Mouse (Mus musculus): ENCODE data around the gene Fbxw10. TPM values are rescaled to one million over a fixed set of nuclear protein-coding genes. Genes with fewer than 3 reads are reported as not detected.

Fbxw10 gene
- polyA plus RNA-seq, 1 experiment, result not detected

DNA sequence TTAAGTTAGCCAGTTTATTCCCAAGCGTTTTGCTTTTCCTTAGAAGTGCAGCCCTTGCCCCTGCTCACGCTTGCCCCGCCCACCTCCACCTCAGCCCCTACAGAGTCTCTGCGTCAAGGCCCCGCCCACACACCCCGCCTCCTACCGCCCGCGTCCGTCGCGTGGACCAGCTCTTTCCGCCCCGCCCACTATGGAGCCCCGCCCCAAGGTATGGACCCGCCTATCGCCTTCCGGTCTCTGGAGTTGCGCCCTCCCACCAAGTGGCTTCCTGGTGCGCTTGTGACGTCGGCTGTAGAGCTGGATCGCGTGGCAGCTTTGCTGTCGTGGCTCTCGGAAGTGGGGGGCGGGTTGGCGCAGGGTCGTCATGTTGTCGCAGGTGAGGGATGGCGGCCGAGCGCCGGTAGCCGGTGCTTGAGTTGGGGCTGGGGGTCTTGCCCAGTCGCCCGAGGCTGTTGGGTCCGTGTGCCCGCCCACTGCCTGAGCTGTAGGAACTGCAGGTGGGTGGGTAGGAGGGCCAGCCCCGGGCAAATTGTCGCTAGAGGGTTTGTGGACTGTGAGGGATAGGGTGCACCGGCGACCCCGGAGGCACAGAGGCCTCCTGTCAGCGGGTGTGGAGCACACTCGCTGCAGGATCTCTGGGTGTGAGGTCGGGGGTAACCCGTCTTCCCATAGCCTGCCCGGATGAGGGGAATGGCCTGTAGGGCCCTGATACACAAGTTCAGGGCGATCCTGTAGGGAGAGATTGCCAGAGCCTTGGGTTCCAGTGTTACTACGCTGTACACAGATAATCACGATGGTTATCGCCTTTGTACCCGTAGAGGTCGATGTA, 32.6 kb downstream of the Fbxw10 start, which contains the start of gene Tvp23b:
Gene Tvp23b (plus strand): TSS at position 236 of the 829 bp plus-strand sequence.
- H3K36me3 ChIP-seq (ENCODE audit: control insufficient read depth), result peaks cover 8% of the 10 kb centered on the region; the same call in 1 of the 2 replicates
- H3K27me3 ChIP-seq (ENCODE audit: control insufficient read depth), result no peaks in the 10 kb centered on the region
- no peaks in the 10 kb centered on the region for H3K9me3 ChIP-seq (ENCODE audit: control insufficient read depth, low read length)
- H3K4me3 ChIP-seq (replicated peaks), result peak within 1 kb of the TSS; percentile 88
- TF ChIP-seq TAL1 (IDR thresholded peaks at IDR 0.05; ENCODE audit: low read length), result no peak
- TF ChIP-seq GATA1 (IDR thresholded peaks at IDR 0.05; ENCODE audit: low read length), result no peak
- peaks cover 12% of the 10 kb centered on the region for H3K4me1 ChIP-seq (ENCODE audit: control insufficient read depth)

DNA sequence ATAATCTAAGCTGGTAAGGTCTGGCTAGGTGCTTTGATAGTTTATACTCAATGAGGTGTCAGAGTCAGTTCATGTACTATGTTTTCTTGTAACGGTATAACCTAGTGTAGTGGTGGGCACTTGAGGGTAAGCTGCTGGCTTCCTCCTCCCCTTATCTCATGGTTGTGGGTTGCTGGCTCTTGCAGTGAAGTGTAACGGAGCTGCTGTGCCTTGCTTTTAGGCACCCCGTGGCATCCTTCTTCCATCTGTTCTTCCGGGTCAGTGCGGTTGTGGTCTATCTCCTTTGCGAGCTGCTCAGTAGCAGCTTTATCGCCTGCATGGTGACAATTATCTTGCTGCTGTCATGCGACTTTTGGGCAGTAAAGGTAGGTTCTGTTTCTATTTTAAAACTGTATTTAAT, 36.5 kb downstream of the Fbxw10 start:
- H3K4me3 ChIP-seq (replicated peaks), result no peak overlapping the region
- peaks cover 35% of the 10 kb centered on the region for H3K36me3 ChIP-seq (ENCODE audit: control insufficient read depth)
- H3K4me1 ChIP-seq (ENCODE audit: control insufficient read depth), result peaks cover 12% of the 10 kb centered on the region
- TF ChIP-seq TAL1 (IDR thresholded peaks at IDR 0.05; ENCODE audit: low read length) (no peak), GATA1 (IDR thresholded peaks at IDR 0.05; ENCODE audit: low read length) (no peak)
- H3K9me3 ChIP-seq (ENCODE audit: control insufficient read depth, low read length), result no peaks in the 10 kb centered on the region
- no peaks in the 10 kb centered on the region for H3K27me3 ChIP-seq (ENCODE audit: control insufficient read depth)

DNA sequence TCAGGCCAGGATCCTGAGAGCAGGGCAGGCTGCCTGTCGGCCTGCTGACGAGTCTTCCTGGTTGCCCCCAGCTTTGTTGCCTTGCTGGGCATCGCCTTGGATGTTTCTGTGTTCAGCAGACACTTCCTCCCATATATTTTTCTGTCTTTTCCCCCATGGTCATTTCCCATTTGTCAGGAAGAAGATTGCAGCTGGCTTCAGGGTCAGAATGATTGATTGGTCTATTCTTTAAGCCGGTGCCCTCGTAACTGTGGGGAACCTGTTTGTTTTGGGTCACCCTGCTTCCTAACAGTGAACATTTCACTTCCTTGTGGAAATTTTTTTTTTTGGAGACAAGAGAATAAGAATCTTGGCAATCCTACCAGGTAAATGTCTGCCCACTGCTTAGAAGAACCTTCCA, 38.5 kb downstream of the Fbxw10 start:
- no peak for TF ChIP-seq TAL1 (IDR thresholded peaks at IDR 0.05; ENCODE audit: low read length)
- TF ChIP-seq GATA1 (IDR thresholded peaks at IDR 0.05; ENCODE audit: low read length), result no peak
- Histone ChIP-seq H3K27me3 (ENCODE audit: control insufficient read depth) (no peaks in the 10 kb centered on the region), H3K9me3 (ENCODE audit: control insufficient read depth, low read length) (no peaks in the 10 kb centered on the region), H3K4me1 (ENCODE audit: control insufficient read depth) (peaks cover 2% of the 10 kb centered on the region; the same call in 1 of the 2 replicates), H3K36me3 (ENCODE audit: control insufficient read depth) (peaks cover 49% of the 10 kb centered on the region), H3K4me3 (replicated peaks) (no peak overlapping the region)

DNA sequence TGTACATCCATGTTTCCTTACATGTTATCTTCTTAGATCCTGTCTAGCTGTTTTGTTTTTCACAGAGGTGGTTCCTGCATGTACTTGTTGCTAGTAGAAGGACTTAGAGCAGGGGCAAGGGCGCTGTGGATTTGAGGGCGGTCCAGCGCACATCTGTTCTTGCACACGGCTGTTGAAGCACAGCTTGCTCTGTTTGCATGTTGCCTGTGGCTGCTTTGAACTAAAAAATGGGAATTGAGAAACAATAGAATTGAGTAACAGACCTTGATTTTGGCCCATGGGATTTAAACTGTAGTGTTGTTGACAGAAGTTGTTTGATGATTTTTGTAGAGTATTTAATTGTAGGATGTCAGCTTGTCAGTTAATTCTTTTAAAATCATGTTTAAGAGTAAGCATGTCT, 43.9 kb downstream of the Fbxw10 start:
- H3K36me3 ChIP-seq (ENCODE audit: control insufficient read depth), result peaks cover 58% of the 10 kb centered on the region
- H3K4me3 ChIP-seq (replicated peaks), result no peak overlapping the region
- H3K9me3 ChIP-seq (ENCODE audit: control insufficient read depth, low read length), result no peaks in the 10 kb centered on the region

DNA sequence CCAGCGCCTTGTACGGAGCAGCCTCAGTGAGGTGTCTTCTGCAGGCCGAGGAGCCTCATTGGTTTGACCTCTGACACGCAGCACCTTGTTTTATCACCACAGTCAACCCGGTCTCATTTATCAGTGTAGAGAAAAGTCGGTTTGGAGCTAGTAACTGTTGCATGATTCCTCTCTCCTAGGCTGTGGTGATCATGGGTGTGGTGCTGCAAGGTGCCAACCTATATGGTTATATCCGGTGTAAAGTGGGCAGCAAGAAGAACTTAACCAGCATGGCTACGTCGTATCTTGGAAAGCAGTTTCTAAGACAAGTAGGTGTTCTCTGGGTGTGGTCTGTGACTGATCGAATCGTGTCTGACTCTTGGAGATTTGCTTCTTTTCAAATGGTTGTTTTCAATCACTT, 44.9 kb downstream of the Fbxw10 start:
- Histone ChIP-seq H3K36me3 (ENCODE audit: control insufficient read depth) (peaks cover 55% of the 10 kb centered on the region), H3K9me3 (ENCODE audit: control insufficient read depth, low read length) (no peaks in the 10 kb centered on the region), H3K4me1 (ENCODE audit: control insufficient read depth) (no peaks in the 10 kb centered on the region; the same call in 1 of the 2 replicates), H3K4me3 (replicated peaks) (no peak overlapping the region), H3K27me3 (ENCODE audit: control insufficient read depth) (no peaks in the 10 kb centered on the region)
- TF ChIP-seq TAL1 (IDR thresholded peaks at IDR 0.05; ENCODE audit: low read length) (no peak), GATA1 (IDR thresholded peaks at IDR 0.05; ENCODE audit: low read length) (no peak)

More for the DNA sequence above, 43.9 kb downstream of the Fbxw10 start:
- no peaks in the 10 kb centered on the region for H3K27me3 ChIP-seq (ENCODE audit: control insufficient read depth)
- no peaks in the 10 kb centered on the region; the same call in 1 of the 2 replicates for H3K4me1 ChIP-seq (ENCODE audit: control insufficient read depth)
- TF ChIP-seq GATA1 (IDR thresholded peaks at IDR 0.05; ENCODE audit: low read length) (no peak), TAL1 (IDR thresholded peaks at IDR 0.05; ENCODE audit: low read length) (no peak)

DNA sequence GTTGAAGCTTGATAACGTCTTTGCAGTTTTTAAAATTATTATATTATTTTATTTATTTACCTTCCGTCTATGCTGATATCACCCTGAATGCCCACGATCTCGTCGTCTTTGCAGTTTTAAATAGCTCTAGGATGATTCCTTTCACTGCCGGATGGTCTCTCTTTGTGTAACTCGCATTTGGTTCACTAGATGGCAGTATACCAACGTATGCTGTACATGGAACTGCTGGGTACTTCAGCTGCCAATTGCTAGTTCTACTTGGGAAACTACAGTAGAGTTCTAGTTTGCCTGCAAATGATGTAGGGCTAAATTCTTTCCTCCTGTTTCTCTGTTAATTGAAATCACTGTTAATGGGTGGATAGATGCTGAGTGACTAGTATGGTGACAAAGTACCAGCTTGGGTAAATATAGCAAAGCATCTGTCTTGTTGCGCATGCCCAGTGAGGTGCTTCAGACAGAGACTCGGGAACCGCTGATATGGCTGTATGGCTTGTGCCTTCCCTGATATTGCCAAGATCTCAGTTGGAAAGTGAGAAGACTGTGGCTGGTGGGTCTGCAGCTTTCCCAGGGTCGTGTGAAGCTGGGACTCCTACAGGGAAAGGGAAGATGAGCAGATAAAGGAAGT, 54.9 kb downstream of the Fbxw10 start:
- Histone ChIP-seq H3K36me3 (ENCODE audit: control insufficient read depth) (no peaks in the 10 kb centered on the region), H3K4me3 (replicated peaks) (no peak overlapping the region), H3K27me3 (ENCODE audit: control insufficient read depth) (no peaks in the 10 kb centered on the region), H3K4me1 (ENCODE audit: control insufficient read depth) (no peaks in the 10 kb centered on the region), H3K9me3 (ENCODE audit: control insufficient read depth, low read length) (no peaks in the 10 kb centered on the region)
- TF ChIP-seq TAL1 (IDR thresholded peaks at IDR 0.05; ENCODE audit: low read length), result no peak
- no peak for TF ChIP-seq GATA1 (IDR thresholded peaks at IDR 0.05; ENCODE audit: low read length)

DNA sequence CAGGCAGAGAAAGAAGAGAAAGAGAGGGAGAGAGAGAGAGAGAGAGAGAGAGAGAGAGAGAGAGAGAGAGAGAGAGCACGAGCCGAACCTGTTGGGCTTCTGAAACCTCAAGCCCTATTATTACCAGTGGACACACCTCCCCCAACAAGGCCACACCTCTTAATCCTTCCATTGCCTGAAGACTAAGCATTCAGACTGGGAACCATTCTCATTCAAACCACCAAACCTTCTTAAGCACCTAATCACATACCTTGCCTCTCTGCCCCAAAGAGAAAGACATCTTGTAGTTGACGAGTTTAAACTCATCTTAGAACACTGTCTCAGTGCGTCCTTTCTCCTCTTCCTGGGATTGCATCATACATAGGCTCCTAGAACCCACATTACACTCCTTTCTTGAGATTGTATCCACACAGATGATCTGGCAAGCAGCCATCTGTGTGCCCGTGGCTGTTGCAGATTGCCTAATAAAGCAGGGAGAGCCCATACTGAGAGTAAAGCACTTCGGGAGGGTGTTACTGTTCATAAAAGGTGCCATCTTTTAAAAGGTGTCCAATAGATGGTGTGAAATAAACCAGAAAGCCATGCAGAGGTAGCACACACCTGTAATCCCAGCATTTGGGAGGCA, 57.1 kb downstream of the Fbxw10 start:
- Histone ChIP-seq H3K27me3 (ENCODE audit: control insufficient read depth) (no peaks in the 10 kb centered on the region), H3K9me3 (ENCODE audit: control insufficient read depth, low read length) (no peaks in the 10 kb centered on the region), H3K4me1 (ENCODE audit: control insufficient read depth) (no peaks in the 10 kb centered on the region), H3K36me3 (ENCODE audit: control insufficient read depth) (no peaks in the 10 kb centered on the region), H3K4me3 (replicated peaks) (no peak overlapping the region)
- TF ChIP-seq GATA1 (IDR thresholded peaks at IDR 0.05; ENCODE audit: low read length), result no peak
- no peak for TF ChIP-seq TAL1 (IDR thresholded peaks at IDR 0.05; ENCODE audit: low read length)

DNA sequence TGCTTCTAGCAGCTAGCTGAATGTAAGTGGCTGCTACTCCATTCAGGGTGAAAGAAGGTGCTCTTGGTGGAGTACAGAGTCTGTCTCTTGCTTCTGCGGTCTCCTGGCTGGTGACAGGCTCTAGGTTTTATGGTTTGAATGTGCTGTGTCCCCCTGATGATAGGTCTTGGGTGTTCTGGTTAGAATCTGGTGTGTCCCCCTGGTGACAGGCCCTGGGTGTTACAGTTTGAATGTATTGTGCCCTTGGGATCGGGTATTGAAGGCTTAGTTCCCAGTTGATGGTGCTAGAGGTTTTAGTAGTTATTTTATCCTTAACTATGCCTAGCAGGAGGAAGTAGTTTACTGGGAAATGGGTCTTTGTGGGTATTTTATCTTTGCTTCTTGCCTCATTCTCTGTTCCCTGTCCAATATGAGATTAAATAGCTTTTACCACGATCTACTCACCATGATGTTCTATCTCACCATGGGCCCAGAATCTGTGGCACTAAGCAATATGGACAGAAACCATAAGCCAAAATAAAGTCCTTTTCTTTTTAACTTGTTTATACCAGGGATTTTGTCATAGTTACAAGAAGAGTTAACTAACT, 62.9 kb downstream of the Fbxw10 start:
- Histone ChIP-seq H3K36me3 (ENCODE audit: control insufficient read depth) (no peaks in the 10 kb centered on the region), H3K4me1 (ENCODE audit: control insufficient read depth) (no peaks in the 10 kb centered on the region), H3K9me3 (ENCODE audit: control insufficient read depth, low read length) (no peaks in the 10 kb centered on the region), H3K4me3 (replicated peaks) (no peak overlapping the region), H3K27me3 (ENCODE audit: control insufficient read depth) (no peaks in the 10 kb centered on the region)
- TF ChIP-seq TAL1 (IDR thresholded peaks at IDR 0.05; ENCODE audit: low read length), result no peak
- no peak for TF ChIP-seq GATA1 (IDR thresholded peaks at IDR 0.05; ENCODE audit: low read length)

DNA sequence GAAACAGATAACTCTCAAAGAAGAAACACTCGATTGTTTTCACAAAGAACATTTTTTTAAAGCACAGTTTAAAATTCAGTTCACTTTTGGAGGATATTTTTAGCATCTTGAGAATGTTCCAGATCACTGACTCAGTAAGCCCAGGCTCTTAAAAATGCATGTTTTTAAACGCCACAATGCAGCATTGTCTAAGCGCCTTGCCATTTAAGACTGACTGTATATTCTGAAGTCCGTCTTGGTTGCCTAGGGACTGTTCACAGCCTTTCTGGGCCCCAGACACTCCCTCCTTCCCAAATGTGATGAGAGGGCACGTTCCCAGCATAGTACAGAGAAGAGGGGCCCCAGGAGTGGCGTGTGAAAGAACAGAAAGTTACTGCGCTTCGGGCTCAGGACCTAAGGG, 64.5 kb downstream of the Fbxw10 start:
- no peak for TF ChIP-seq TAL1 (IDR thresholded peaks at IDR 0.05; ENCODE audit: low read length)
- TF ChIP-seq GATA1 (IDR thresholded peaks at IDR 0.05; ENCODE audit: low read length), result no peak
- no peak overlapping the region for H3K4me3 ChIP-seq (replicated peaks)
- H3K9me3 ChIP-seq (ENCODE audit: control insufficient read depth, low read length), result no peaks in the 10 kb centered on the region
- H3K27me3 ChIP-seq (ENCODE audit: control insufficient read depth), result no peaks in the 10 kb centered on the region
- no peaks in the 10 kb centered on the region for H3K36me3 ChIP-seq (ENCODE audit: control insufficient read depth)
- no peaks in the 10 kb centered on the region for H3K4me1 ChIP-seq (ENCODE audit: control insufficient read depth)

Measured in erythroblast, embryonic 14.5 days (primary cell).